Mouse (Mus musculus): Measurements from ENCODE around the gene Tmem115. TPM values are rescaled to one million over a fixed set of nuclear protein-coding genes. Genes with fewer than 3 reads are reported as not detected.
A peak's percentile ranks its signal among the peaks of the same experiment; 100 is the strongest.

Tmem115 gene
- total and polyA plus RNA-seq, 2 experiments, result 10.9 to 47.3 TPM

GRCm38 (mm10) chr9:107547957-107548356 lies 14.2 kb downstream of the Tmem115 start:
- Histone ChIP-seq H3K9ac (ENCODE audit: low read depth, low read length) (no peak overlapping the region), H3K36me3 (ENCODE audit: control insufficient read depth, insufficient read depth, low read length) (no peaks in the 10 kb centered on the region), H3K27ac (replicated peaks; ENCODE audit: insufficient read depth, low read depth, low read length) (no peak overlapping the region), H3K79me2 (ENCODE audit: control insufficient read depth, insufficient read depth, low read length) (no peaks in the 10 kb centered on the region), H3K4me1 (ENCODE audit: control insufficient read depth, insufficient read depth, low read length) (peaks cover 8% of the 10 kb centered on the region; the same call in 1 of the 2 replicates), H3K27me3 (ENCODE audit: control insufficient read depth, insufficient read depth, low read length) (no peaks in the 10 kb centered on the region), H3K4me3 (ENCODE audit: insufficient read depth, low read depth, low read length) (no peak overlapping the region)
- TF ChIP-seq POLR2A (IDR thresholded peaks at IDR 0.05; ENCODE audit: extremely low read depth, insufficient read depth, low read length) (no peak), CTCF (IDR thresholded peaks at IDR 0.05; ENCODE audit: low read depth, low read length) (no peak)
- DNase-seq (ENCODE audit: extremely low read depth, low read depth, low spot score), result no peak
- 82% methylated on average over 5 of the region's 5 CpGs for WGBS

- peaks cover 11% of the 10 kb centered on the region; the same call in 1 of the 2 replicates for H3K4me1 ChIP-seq (ENCODE audit: control insufficient read depth, insufficient read depth, low read length)
- H3K79me2 ChIP-seq (ENCODE audit: control insufficient read depth, insufficient read depth, low read length), result no peaks in the 10 kb centered on the region
- no peak overlapping the region for H3K4me3 ChIP-seq (ENCODE audit: insufficient read depth, low read depth, low read length)
- TF ChIP-seq CTCF (IDR thresholded peaks at IDR 0.05; ENCODE audit: low read depth, low read length) (no peak), POLR2A (IDR thresholded peaks at IDR 0.05; ENCODE audit: extremely low read depth, insufficient read depth, low read length) (no peak)
- no peak for DNase-seq (ENCODE audit: extremely low read depth, low read depth, low spot score)
- H3K27me3 ChIP-seq (ENCODE audit: control insufficient read depth, insufficient read depth, low read length), result no peaks in the 10 kb centered on the region
- WGBS, result 91% methylated on average over 10 of the region's 10 CpGs
- H3K27ac ChIP-seq (replicated peaks; ENCODE audit: insufficient read depth, low read depth, low read length), result no peak overlapping the region
- no peaks in the 10 kb centered on the region for H3K36me3 ChIP-seq (ENCODE audit: control insufficient read depth, insufficient read depth, low read length)
- no peak overlapping the region for H3K9ac ChIP-seq (ENCODE audit: low read depth, low read length)
Measured at GRCm38 (mm10) chr9:107548820-107549219, 15.1 kb downstream of the Tmem115 start.

GRCm38 (mm10) chr9:107549297-107550074 lies 15.7 kb downstream of the Tmem115 start:
- Histone ChIP-seq H3K9ac (ENCODE audit: low read depth, low read length) (no peak overlapping the region), H3K27me3 (ENCODE audit: control insufficient read depth, insufficient read depth, low read length) (no peaks in the 10 kb centered on the region), H3K27ac (replicated peaks; ENCODE audit: insufficient read depth, low read depth, low read length) (no peak overlapping the region), H3K79me2 (ENCODE audit: control insufficient read depth, insufficient read depth, low read length) (no peaks in the 10 kb centered on the region), H3K4me3 (ENCODE audit: insufficient read depth, low read depth, low read length) (no peak overlapping the region), H3K4me1 (ENCODE audit: control insufficient read depth, insufficient read depth, low read length) (peaks cover 13% of the 10 kb centered on the region; the same call in 1 of the 2 replicates), H3K36me3 (ENCODE audit: control insufficient read depth, insufficient read depth, low read length) (no peaks in the 10 kb centered on the region)
- DNase-seq (ENCODE audit: extremely low read depth, low read depth, low spot score), result no peak
- WGBS, result 93% methylated on average over 20 of the region's 20 CpGs
- TF ChIP-seq POLR2A (IDR thresholded peaks at IDR 0.05; ENCODE audit: extremely low read depth, insufficient read depth, low read length) (no peak), CTCF (IDR thresholded peaks at IDR 0.05; ENCODE audit: low read depth, low read length) (no peak)

GRCm38 (mm10) chr9:107550491-107551116 lies 16.9 kb downstream of the Tmem115 start:
- Histone ChIP-seq H3K79me2 (ENCODE audit: control insufficient read depth, insufficient read depth, low read length) (no peaks in the 10 kb centered on the region), H3K36me3 (ENCODE audit: control insufficient read depth, insufficient read depth, low read length) (no peaks in the 10 kb centered on the region), H3K27me3 (ENCODE audit: control insufficient read depth, insufficient read depth, low read length) (no peaks in the 10 kb centered on the region), H3K4me3 (ENCODE audit: insufficient read depth, low read depth, low read length) (no peak overlapping the region), H3K9ac (ENCODE audit: low read depth, low read length) (no peak overlapping the region), H3K27ac (replicated peaks; ENCODE audit: insufficient read depth, low read depth, low read length) (no peak overlapping the region), H3K4me1 (ENCODE audit: control insufficient read depth, insufficient read depth, low read length) (peaks cover 15% of the 10 kb centered on the region; the same call in 1 of the 2 replicates)
- WGBS, result 39% methylated on average over 23 of the region's 23 CpGs
- DNase-seq (ENCODE audit: extremely low read depth, low read depth, low spot score), result peak; percentile 66
- TF ChIP-seq POLR2A (IDR thresholded peaks at IDR 0.05; ENCODE audit: extremely low read depth, insufficient read depth, low read length) (no peak), CTCF (IDR thresholded peaks at IDR 0.05; ENCODE audit: low read depth, low read length) (no peak)

GRCm38 (mm10) chr9:107551117-107551889 lies 17.6 kb downstream of the Tmem115 start, which contains the start of gene Rassf1:
Gene Rassf1, plus strand, starts transcription at chr9:107551555.
- H3K27me3 ChIP-seq (ENCODE audit: control insufficient read depth, insufficient read depth, low read length), result no peaks in the 10 kb centered on the region
- peak within 1 kb of the TSS; percentile 59 for H3K9ac ChIP-seq (ENCODE audit: low read depth, low read length)
- DNase-seq (ENCODE audit: extremely low read depth, low read depth, low spot score), result peak; percentile 72
- TF ChIP-seq POLR2A (IDR thresholded peaks at IDR 0.05; ENCODE audit: extremely low read depth, insufficient read depth, low read length), result 0 out of 2 replicates have a peak, but pooled peaks have one; percentile 8
- no peak for TF ChIP-seq CTCF (IDR thresholded peaks at IDR 0.05; ENCODE audit: low read depth, low read length)
- H3K79me2 ChIP-seq (ENCODE audit: control insufficient read depth, insufficient read depth, low read length), result no peaks in the 10 kb centered on the region
- no peaks in the 10 kb centered on the region for H3K36me3 ChIP-seq (ENCODE audit: control insufficient read depth, insufficient read depth, low read length)
- peak within 1 kb of the TSS; percentile 58; the same call in 1 of the 2 replicates for H3K4me3 ChIP-seq (ENCODE audit: insufficient read depth, low read depth, low read length)
- WGBS, result 5% methylated on average over 63 of the region's 63 CpGs
- H3K4me1 ChIP-seq (ENCODE audit: control insufficient read depth, insufficient read depth, low read length), result peaks cover 17% of the 10 kb centered on the region; the same call in 1 of the 2 replicates
- no peak within 1 kb of the TSS for H3K27ac ChIP-seq (replicated peaks; ENCODE audit: insufficient read depth, low read depth, low read length)

Measured in liver, adult 2 months (tissue).